Mouse (Mus musculus) kidney, embryonic 15.5 days (tissue): Measurements from ENCODE around the gene Olfr237-ps1. TPM values are rescaled to one million over a fixed set of nuclear protein-coding genes. Genes with fewer than 3 reads are reported as not detected.
"Not testable (repeated sequence)": the region's sequence is repeated elsewhere in the genome, so short reads cannot be mapped to it uniquely, and the experiment has no call there.

Experiments
- ATAC-seq: fragments of 200-750 bp; cut with Nextera tagmentation; replicated peaks from 2 replicates; pipeline ENCODE4 v1.8.0; 2017; ENCODE audit warnings: moderate TSS enrichment; ENCODE audit not compliant: low FRiP score
- H3K27ac ChIP-seq: fragments of 300-500 bp; sonication (generic); 2 replicates; pipeline ENCODE4 v1.5.1; 2015; ENCODE audit warnings: mild to moderate bottlenecking, inconsistent platforms
- H3K27me3 ChIP-seq: fragments of 300-500 bp; sonication (generic); 2 replicates; pipeline ENCODE4 v1.6.1; 2015; ENCODE audit warnings: inconsistent platforms
- H3K36me3 ChIP-seq: fragments of 300-500 bp; sonication (generic); 2 replicates; pipeline ENCODE4 v1.6.1; 2015; ENCODE audit warnings: inconsistent platforms
- H3K4me1 ChIP-seq: fragments of 300-500 bp; sonication (generic); 2 replicates; pipeline ENCODE4 v1.6.1; 2015; ENCODE audit warnings: inconsistent platforms
- H3K4me2 ChIP-seq: fragments of 300-500 bp; sonication (generic); 2 replicates; pipeline ENCODE4 v1.6.1; 2015; ENCODE audit warnings: moderate library complexity, mild to moderate bottlenecking, inconsistent platforms
- H3K4me3 ChIP-seq: fragments of 300-500 bp; sonication (generic); replicated peaks from 2 replicates; pipeline ENCODE4 v1.5.1; 2015; ENCODE audit warnings: mild to moderate bottlenecking, inconsistent platforms
- H3K9ac ChIP-seq: fragments of 300-500 bp; sonication (generic); 2 replicates; pipeline ENCODE4 v1.6.1; 2015; ENCODE audit warnings: mild to moderate bottlenecking, inconsistent platforms
- H3K9me3 ChIP-seq: fragments of 300-500 bp; sonication (generic); replicated peaks from 2 replicates; pipeline ENCODE4 v1.6.1; 2016; ENCODE audit warnings: inconsistent platforms
- WGBS: fragments of 180-500 bp; shearing (Covaris S2); methylation state at CpG from one replicate; pipeline ENCODE4 v1.1.7; 2015; ENCODE audit warnings: mixed read lengths; 5-methylcytosine and 5-hydroxymethylcytosine counted together
- polyA plus RNA-seq: library from polyadenylated mRNA; unstranded; fragments of >200 nt; fragmentation: Nextera tagmentation; extraction: Ambion mirVana; gene quantifications from 2 replicates; pipeline ENCODE4 v1.2.1, GENCODE M21; 2015

Gene Olfr237-ps1
- not detected in 2 replicates for polyA plus RNA-seq

GRCm38 (mm10) chr6:43146267-43146666 lies at the start of gene Olfr237-ps1:
Gene Olfr237-ps1 (plus strand): TSS chr6:43146567.
- not testable (repeated sequence) for H3K9ac ChIP-seq, H3K4me2 ChIP-seq, H3K9me3 ChIP-seq, H3K27ac ChIP-seq, H3K4me3 ChIP-seq, H3K36me3 ChIP-seq, H3K4me1 ChIP-seq, H3K27me3 ChIP-seq, ATAC-seq
- 80% methylated on average over 2 of the region's 2 CpGs for WGBS

DNA sequence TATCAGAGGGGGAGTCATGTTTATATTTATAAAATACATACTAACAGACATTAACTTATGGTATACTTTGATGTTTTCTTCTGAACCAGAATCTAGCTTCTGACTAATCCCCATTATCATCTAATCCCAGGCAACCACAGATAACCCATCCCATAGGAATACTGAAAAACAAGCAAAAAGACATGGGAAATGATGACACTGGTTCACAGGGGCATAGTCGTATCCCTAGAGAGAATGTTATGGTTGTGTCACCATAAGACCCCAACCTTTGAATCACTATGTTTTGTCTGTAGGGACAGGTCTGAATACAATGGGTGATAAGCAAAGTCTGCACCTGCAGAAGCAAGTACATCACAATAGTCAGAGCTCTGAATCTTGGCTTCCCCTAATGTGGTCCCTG lies 40.3 kb upstream of the Olfr237-ps1 start, which contains the start of gene Olfr441:
Gene Olfr441, plus strand, starts transcription at position 301 of the 400 bp plus-strand sequence.
- not testable (repeated sequence) for H3K9ac ChIP-seq, H3K4me2 ChIP-seq, H3K4me1 ChIP-seq, ATAC-seq, H3K27ac ChIP-seq, H3K9me3 ChIP-seq, H3K36me3 ChIP-seq, H3K4me3 ChIP-seq, H3K27me3 ChIP-seq
- 84% methylated on average over 1 of the region's 1 CpGs for WGBS

DNA sequence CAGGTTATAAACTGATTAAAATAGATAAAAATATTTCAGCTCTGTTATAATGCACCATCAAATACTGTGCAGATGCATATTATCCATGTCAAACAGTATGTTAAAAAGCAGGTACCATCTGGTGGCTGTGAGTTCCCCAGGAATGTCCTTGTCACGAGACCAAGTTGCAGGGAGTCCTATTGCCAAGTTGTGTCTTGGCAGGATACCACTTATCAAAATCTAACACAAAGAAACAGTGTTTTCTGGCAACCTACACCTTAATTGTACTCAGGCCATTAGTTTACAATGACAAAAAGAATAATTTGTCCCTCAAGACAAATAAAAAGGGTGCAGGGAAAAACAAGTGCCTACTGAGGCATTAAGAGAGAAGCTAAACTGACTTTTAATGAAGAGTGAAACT lies 13.1 kb downstream of the Olfr237-ps1 start:
- 74% methylated on average over 1 of the region's 1 CpGs for WGBS
- ATAC-seq, result no peak

DNA sequence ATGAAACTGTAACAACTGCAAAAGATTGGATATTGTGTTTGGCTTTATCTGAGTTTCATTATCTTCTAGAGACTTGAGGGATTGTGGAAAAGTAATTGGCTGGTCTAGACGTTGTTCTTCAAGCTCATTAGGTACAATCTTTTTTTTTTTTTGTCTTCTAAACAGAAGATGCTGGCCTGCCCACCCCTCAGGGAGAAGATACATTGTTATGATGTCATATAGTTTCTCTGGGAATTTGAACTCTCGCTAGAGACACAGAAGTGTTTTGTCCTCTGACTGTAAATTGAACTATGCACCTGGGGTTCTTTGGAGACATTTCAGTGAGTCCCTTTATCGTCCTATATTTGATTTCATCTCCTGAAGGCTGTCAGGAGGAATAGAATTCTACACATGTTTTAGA lies 16.6 kb downstream of the Olfr237-ps1 start, which contains the start of gene Olfr437:
Gene Olfr437, plus strand, starts transcription at position 301 of the 400 bp plus-strand sequence.
- no peak for ATAC-seq
- WGBS, result 72% methylated on average over 3 of the region's 3 CpGs
- Histone ChIP-seq H3K4me2 (no peak within 1 kb of the TSS), H3K9ac (no peak within 1 kb of the TSS), H3K4me3 (no peak within 1 kb of the TSS), H3K36me3 (no peaks in the 10 kb centered on the region), H3K27ac (no peak within 1 kb of the TSS), H3K9me3 (no peaks in the 10 kb centered on the region), H3K4me1 (no peaks in the 10 kb centered on the region), H3K27me3 (no peaks in the 10 kb centered on the region)

More for the DNA sequence above, 13.1 kb downstream of the Olfr237-ps1 start:
- no peak overlapping the region for H3K4me3 ChIP-seq
- no peaks in the 10 kb centered on the region for H3K27me3 ChIP-seq
- no peak overlapping the region for H3K27ac ChIP-seq
- H3K9me3 ChIP-seq, result no peaks in the 10 kb centered on the region
- no peaks in the 10 kb centered on the region for H3K4me1 ChIP-seq
- no peak overlapping the region for H3K9ac ChIP-seq
- H3K4me2 ChIP-seq, result no peak overlapping the region
- H3K36me3 ChIP-seq, result no peaks in the 10 kb centered on the region

- Histone ChIP-seq H3K36me3 (no peaks in the 10 kb centered on the region), H3K4me1 (no peaks in the 10 kb centered on the region), H3K27me3 (no peaks in the 10 kb centered on the region), H3K4me2 (no peak overlapping the region), H3K4me3 (no peak overlapping the region), H3K9ac (no peak overlapping the region), H3K27ac (no peak overlapping the region), H3K9me3 (no peaks in the 10 kb centered on the region)
- ATAC-seq, result no peak
- 94% methylated on average over 4 of the region's 4 CpGs for WGBS
Measured at GRCm38 (mm10) chr6:43167246-43167645, 20.9 kb downstream of the Olfr237-ps1 start.

GRCm38 (mm10) chr6:43171840-43172239 lies 25.5 kb downstream of the Olfr237-ps1 start, which contains the start of gene Olfr13:
Gene Olfr13 (plus strand): TSS chr6:43172140.
- Histone ChIP-seq H3K27ac (no peak within 1 kb of the TSS), H3K4me1 (no peaks in the 10 kb centered on the region), H3K4me2 (no peak within 1 kb of the TSS), H3K36me3 (no peaks in the 10 kb centered on the region), H3K27me3 (no peaks in the 10 kb centered on the region), H3K9ac (no peak within 1 kb of the TSS), H3K9me3 (no peaks in the 10 kb centered on the region), H3K4me3 (no peak within 1 kb of the TSS)
- 57% methylated on average over 4 of the region's 4 CpGs for WGBS
- ATAC-seq, result no peak

- no peak overlapping the region for H3K4me3 ChIP-seq
- no peaks in the 10 kb centered on the region for H3K9me3 ChIP-seq
- H3K36me3 ChIP-seq, result no peaks in the 10 kb centered on the region
- H3K27ac ChIP-seq, result no peak overlapping the region
- H3K9ac ChIP-seq, result no peak overlapping the region
- no peak for ATAC-seq
- H3K27me3 ChIP-seq, result no peaks in the 10 kb centered on the region
- 73% methylated on average over 1 of the region's 1 CpGs for WGBS
- no peaks in the 10 kb centered on the region for H3K4me1 ChIP-seq
- no peak overlapping the region for H3K4me2 ChIP-seq
Measured at GRCm38 (mm10) chr6:43178129-43178528, 31.8 kb downstream of the Olfr237-ps1 start.

DNA sequence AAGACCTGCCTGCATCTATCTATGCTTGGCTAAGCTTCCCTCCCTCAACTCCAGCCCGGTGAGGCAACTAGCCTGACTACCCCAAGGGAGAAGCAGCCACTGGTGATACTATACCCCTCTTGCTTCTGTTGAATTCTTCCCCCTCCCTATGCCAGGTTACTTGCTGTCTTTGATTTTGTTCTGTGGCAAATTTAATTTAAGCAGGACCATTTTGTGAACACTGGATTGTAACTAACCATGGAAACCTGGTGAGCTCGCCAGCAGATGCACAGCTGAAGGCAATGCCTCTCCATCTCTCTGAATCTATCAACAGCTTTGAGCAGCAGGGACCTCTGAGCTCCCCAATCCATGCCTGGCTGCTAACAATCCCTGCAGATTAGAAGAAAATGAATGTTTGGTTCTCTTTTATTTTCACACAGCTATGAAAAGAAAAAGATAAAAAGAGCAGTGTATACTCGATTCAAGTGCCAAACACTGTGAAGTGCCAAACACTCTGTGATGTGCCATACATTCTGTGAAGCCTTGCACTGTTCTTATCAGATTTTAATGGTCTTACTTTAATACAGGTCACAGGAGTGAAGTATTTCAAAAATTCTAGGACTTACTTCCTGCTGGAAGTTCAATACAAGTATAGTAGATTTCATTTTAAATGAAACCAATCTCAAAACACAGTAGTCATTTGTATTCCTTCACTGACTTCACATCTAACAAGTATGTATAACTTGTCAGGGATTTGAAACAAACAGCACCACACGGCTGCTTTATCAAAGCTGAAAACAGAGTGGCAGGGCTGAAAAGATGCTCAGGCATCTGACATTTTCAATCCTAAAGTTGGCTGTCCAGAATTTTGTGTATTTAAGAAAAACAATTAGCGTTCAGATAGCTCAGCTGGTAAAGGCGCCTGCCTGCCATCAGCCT lies 32.5 kb downstream of the Olfr237-ps1 start:
- ATAC-seq, result no peak
- Histone ChIP-seq H3K27ac (no peak overlapping the region), H3K36me3 (no peaks in the 10 kb centered on the region), H3K4me2 (no peak overlapping the region), H3K27me3 (no peaks in the 10 kb centered on the region), H3K4me3 (no peak overlapping the region), H3K9me3 (no peaks in the 10 kb centered on the region), H3K4me1 (no peaks in the 10 kb centered on the region), H3K9ac (no peak overlapping the region)
- WGBS, result 69% methylated on average over 6 of the region's 6 CpGs

DNA sequence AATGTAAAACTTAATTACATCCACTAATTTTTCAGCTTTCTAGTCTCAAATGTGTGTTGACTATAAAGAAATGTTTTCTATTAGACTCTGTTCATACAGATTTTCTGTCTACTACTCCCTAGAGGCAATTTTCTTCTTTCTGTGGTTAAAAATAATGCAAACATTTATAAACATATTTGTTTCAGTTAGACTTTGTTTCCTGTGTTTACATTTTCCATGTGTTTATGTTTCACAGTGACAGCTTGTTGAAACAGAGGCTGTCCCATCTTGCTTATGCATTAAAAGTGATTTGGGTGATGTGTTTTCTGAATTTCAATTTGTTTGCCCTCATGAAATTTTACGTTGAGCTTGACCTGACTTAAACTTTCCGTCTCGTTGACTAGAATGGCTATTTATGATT lies 44.6 kb downstream of the Olfr237-ps1 start:
- WGBS, result 69% methylated on average over 3 of the region's 3 CpGs
- Histone ChIP-seq H3K9ac (no peak overlapping the region), H3K4me2 (no peak overlapping the region), H3K27me3 (no peaks in the 10 kb centered on the region), H3K27ac (no peak overlapping the region), H3K4me1 (no peaks in the 10 kb centered on the region), H3K9me3 (no peaks in the 10 kb centered on the region), H3K36me3 (no peaks in the 10 kb centered on the region), H3K4me3 (no peak overlapping the region)
- ATAC-seq, result no peak

DNA sequence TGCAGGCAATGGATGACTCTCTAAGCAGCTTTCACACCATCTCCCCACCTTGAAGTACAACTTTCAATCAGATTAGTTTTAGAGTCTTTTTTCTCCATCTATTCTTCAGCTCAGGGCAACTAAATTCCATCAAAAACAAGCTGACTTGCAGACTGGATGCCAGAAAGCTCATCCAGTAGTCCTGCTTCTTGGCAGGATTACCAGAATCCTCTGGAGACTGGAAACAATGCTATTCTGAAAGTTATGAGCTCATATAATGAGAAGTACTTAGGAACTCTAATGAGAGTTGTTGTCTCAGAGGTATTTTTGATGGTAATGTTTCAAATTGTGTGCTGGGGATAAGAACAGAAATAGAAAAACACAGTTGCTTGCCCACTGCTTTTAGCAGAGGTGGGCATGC lies 50.4 kb downstream of the Olfr237-ps1 start, which contains the start of gene Olfr435:
Gene Olfr435, plus strand, starts transcription at position 366 of the 400 bp plus-strand sequence.
- ATAC-seq, result no peak
- Histone ChIP-seq H3K4me3 (no peak within 1 kb of the TSS), H3K4me1 (no peaks in the 10 kb centered on the region), H3K4me2 (no peak within 1 kb of the TSS), H3K9ac (no peak within 1 kb of the TSS), H3K9me3 (no peaks in the 10 kb centered on the region), H3K36me3 (no peaks in the 10 kb centered on the region), H3K27ac (no peak within 1 kb of the TSS), H3K27me3 (no peaks in the 10 kb centered on the region)

- WGBS, result 68% methylated on average over 3 of the region's 3 CpGs
- Histone ChIP-seq H3K4me1 (no peaks in the 10 kb centered on the region), H3K4me3 (no peak overlapping the region), H3K36me3 (no peaks in the 10 kb centered on the region), H3K9me3 (no peaks in the 10 kb centered on the region), H3K4me2 (no peak overlapping the region), H3K27me3 (no peaks in the 10 kb centered on the region), H3K9ac (no peak overlapping the region), H3K27ac (no peak overlapping the region)
- no peak for ATAC-seq
Measured at GRCm38 (mm10) chr6:43198094-43198493, 51.7 kb downstream of the Olfr237-ps1 start.

DNA sequence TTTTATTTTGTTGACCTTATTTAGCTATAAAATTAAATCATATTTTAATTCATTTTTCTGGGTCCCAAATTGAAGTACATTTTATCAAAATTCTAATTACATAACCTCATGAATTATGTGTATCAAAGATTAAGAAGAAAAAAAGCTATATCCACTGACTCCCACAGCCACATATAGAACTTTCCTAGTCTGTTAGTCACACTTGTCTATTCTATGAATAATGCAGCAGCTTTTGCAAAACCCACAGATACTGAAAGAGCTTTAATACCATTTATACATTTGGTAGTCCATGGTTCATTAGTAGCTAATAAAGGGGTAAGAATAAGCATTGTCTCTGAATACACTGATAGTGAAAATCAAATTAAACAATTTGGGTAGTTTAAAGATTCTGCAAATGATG lies 56.4 kb downstream of the Olfr237-ps1 start:
- H3K9ac ChIP-seq, result no peak overlapping the region
- ATAC-seq, result no peak
- no peak overlapping the region for H3K4me2 ChIP-seq
- no peaks in the 10 kb centered on the region for H3K9me3 ChIP-seq
- H3K4me3 ChIP-seq, result no peak overlapping the region
- H3K4me1 ChIP-seq, result no peaks in the 10 kb centered on the region
- no peaks in the 10 kb centered on the region for H3K27me3 ChIP-seq
- H3K27ac ChIP-seq, result no peak overlapping the region
- no peaks in the 10 kb centered on the region for H3K36me3 ChIP-seq
